Mouse (Mus musculus) olfactory bulb, adult 2 months (tissue): ENCODE measurements around the gene Phox2a.

Experiments
- CTCF ChIP-seq: fragments of 200-500 bp; IDR thresholded peaks from 2 replicates; pipeline ENCODE4 v1.5.1; 2012; ENCODE audit warnings: low read depth, mild to moderate bottlenecking, low read length, moderate library complexity; ENCODE audit not compliant: insufficient read depth
- POLR2A ChIP-seq: fragments of 200-500 bp; IDR thresholded peaks from 2 replicates; pipeline ENCODE4 v1.6.1; 2012; ENCODE audit warnings: mild to moderate bottlenecking, low read depth, low read length, moderate library complexity; ENCODE audit not compliant: insufficient read depth

DNA sequence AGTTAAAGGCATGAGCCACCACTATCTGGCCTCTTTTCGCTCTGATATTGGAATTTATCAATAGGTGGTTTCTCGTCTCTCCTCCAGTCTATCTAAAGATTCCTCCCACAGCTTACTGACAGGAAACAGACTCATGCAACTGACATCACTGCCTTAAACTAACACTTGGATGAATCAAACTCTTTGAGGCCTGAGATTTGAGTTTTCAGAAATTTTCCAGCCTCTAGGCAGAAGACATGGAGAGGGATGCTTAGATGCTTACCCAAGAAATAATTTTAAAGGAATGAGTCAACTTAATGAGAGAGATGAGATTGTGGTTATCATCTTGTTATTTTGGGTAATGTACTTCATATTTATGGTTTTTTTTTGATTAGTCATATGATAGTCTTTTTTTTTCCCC lies 35.7 kb downstream of the Phox2a start:
- TF ChIP-seq CTCF (no peak), POLR2A (no peak)
